Mouse (Mus musculus) hindbrain, postnatal 0 days (tissue): ENCODE results near the gene Rtn4rl1. TPM values are rescaled to one million over a fixed set of nuclear protein-coding genes. Genes with fewer than 3 reads are reported as not detected.

Experiments
- ATAC-seq: fragments of 200-750 bp; cut with Nextera tagmentation; 2 replicates; pipeline ENCODE4 v1.8.0; 2017; ENCODE audit warnings: mild to moderate bottlenecking, moderate TSS enrichment, moderate library complexity
- DNase-seq: peaks from one replicate; pipeline ENCODE4 v3.0.0-alpha.2; 2015; ENCODE audit warnings: low spot score
- H3K27ac ChIP-seq: fragments of 300-500 bp; sonication (generic); 2 replicates; pipeline ENCODE4 v1.5.1; 2014; ENCODE audit warnings: mild to moderate bottlenecking
- H3K27me3 ChIP-seq: fragments of 300-500 bp; sonication (generic); 2 replicates; pipeline ENCODE4 v1.6.1; 2014; ENCODE audit warnings: low read length, mixed read lengths; ENCODE audit not compliant: insufficient read depth
- H3K36me3 ChIP-seq: fragments of 300-500 bp; sonication (generic); 2 replicates; pipeline ENCODE4 v1.6.1; 2014; ENCODE audit warnings: low read length, mixed read lengths; ENCODE audit not compliant: insufficient read depth
- H3K4me1 ChIP-seq: fragments of 300-500 bp; sonication (generic); 2 replicates; pipeline ENCODE4 v1.6.1; 2014; ENCODE audit warnings: antibody characterized with exemption, low read length, mixed read lengths; ENCODE audit not compliant: insufficient read depth
- H3K4me2 ChIP-seq: fragments of 300-500 bp; sonication (generic); 2 replicates; pipeline ENCODE4 v1.6.1; 2014; ENCODE audit warnings: low read depth, mild to moderate bottlenecking, low read length, moderate library complexity, mixed read lengths
- H3K4me3 ChIP-seq: fragments of 300-500 bp; sonication (generic); 2 replicates; pipeline ENCODE4 v1.5.1; 2014; ENCODE audit warnings: low read length
- H3K9ac ChIP-seq: fragments of 300-500 bp; sonication (generic); replicated peaks from 2 replicates; pipeline ENCODE4 v1.6.1; 2014; ENCODE audit warnings: mild to moderate bottlenecking, low read length, moderate library complexity, mixed read lengths
- H3K9me3 ChIP-seq: fragments of 300-500 bp; sonication (generic); 2 replicates; pipeline ENCODE4 v1.6.1; 2016; ENCODE audit warnings: low read length, mixed read lengths
- CTCF ChIP-seq: IDR thresholded peaks from 2 replicates; pipeline ENCODE4 v1.5.1; 2016; ENCODE audit warnings: antibody characterized with exemption, control low read depth, low read depth
- WGBS: fragments of 180-500 bp; shearing (Covaris S2); extraction: QIAGEN DNeasy Blood & Tissue Kit; methylation state at CpG from one replicate; pipeline ENCODE4 v1.1.7; 2014; 5-methylcytosine and 5-hydroxymethylcytosine counted together
- polyA plus RNA-seq: library from polyadenylated mRNA; unstranded; fragments of >200 nt; fragmentation: Nextera tagmentation; extraction: Ambion mirVana; gene quantifications from 2 replicates; pipeline ENCODE4 v1.2.1, GENCODE M21; 2015
- total RNA-seq: library from RNA; depleted of rRNA; stranded (reverse); fragments of >200 nt; gene quantifications from 2 replicates; pipeline ENCODE4 v1.2.3, GENCODE M21; 2014

Rtn4rl1 gene
- total and polyA plus RNA-seq, 2 experiments from 2014 or later, result 10.7 to 13.4 TPM

DNA sequence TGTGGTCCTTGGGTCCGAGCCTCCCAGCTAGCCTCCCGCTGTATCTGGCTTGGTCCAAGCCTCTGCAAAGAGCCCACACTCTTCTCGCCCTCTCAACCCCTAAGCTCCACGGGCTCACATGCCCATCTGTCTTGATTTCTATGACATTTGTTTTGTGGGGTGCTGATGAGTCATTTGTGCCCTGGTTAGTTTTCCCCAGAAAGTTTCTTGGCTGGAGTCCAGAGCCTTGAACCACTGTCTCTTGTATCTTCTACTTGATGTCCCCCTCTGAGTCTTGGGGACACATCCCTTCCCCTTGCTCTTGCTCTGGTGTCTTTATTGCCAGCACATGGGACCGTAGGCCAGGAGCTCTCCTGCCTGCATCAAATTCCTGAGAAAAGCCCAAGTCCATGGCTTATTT is 6.4 kb downstream of the Rtn4rl1 start:
- H3K27me3 ChIP-seq, result peaks cover 3% of the 10 kb centered on the region; the same call in 1 of the 2 replicates

GRCm38 (mm10) chr11:75200935-75201334 is 7.4 kb downstream of the Rtn4rl1 start:
- Histone ChIP-seq H3K36me3 (no peaks in the 10 kb centered on the region), H3K4me3 (no peak overlapping the region), H3K27me3 (no peaks in the 10 kb centered on the region), H3K9ac (no peak overlapping the region), H3K9me3 (no peaks in the 10 kb centered on the region), H3K27ac (no peak overlapping the region), H3K4me1 (no peaks in the 10 kb centered on the region), H3K4me2 (no peak overlapping the region)
- ATAC-seq, result no peak
- TF ChIP-seq CTCF, result no peak
- no peak for DNase-seq
- 73% methylated on average over 12 of the region's 12 CpGs for WGBS

More for the DNA sequence above, 6.4 kb downstream of the Rtn4rl1 start:
- Histone ChIP-seq H3K36me3 (no peaks in the 10 kb centered on the region), H3K4me2 (no peak overlapping the region), H3K4me3 (no peak overlapping the region), H3K4me1 (no peaks in the 10 kb centered on the region), H3K9ac (no peak overlapping the region), H3K9me3 (no peaks in the 10 kb centered on the region), H3K27ac (no peak overlapping the region)
- 80% methylated on average over 5 of the region's 5 CpGs for WGBS
- ATAC-seq (no peak), DNase-seq (no peak)
- TF ChIP-seq CTCF, result no peak

DNA sequence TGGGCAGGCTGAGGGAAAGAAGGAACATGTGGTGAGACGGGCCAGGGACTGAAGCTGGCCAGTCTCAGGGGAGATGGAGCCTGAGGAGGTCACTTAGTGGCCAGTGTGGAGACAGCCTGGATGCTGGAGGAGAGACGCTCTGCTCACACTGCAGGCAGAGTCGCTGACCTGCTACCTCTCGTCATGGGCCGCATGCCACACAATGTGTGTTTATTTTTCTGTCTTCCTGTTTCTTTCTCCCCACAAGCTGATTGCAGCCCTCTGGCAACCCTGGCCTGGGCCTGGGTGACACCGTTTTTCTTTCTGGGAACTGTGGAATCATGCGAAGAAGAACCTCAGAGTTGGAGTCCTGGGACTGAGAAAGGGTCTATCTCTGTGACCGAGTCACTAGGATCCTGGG is 8.1 kb downstream of the Rtn4rl1 start:
- H3K4me2 ChIP-seq, result no peak overlapping the region
- ATAC-seq, result no peak
- H3K4me3 ChIP-seq, result no peak overlapping the region
- DNase-seq, result no peak
- H3K9ac ChIP-seq, result no peak overlapping the region
- H3K4me1 ChIP-seq, result no peaks in the 10 kb centered on the region
- H3K36me3 ChIP-seq, result no peaks in the 10 kb centered on the region
- no peak overlapping the region for H3K27ac ChIP-seq
- no peaks in the 10 kb centered on the region for H3K9me3 ChIP-seq
- no peaks in the 10 kb centered on the region for H3K27me3 ChIP-seq
- 68% methylated on average over 8 of the region's 8 CpGs for WGBS
- TF ChIP-seq CTCF, result no peak

- no peaks in the 10 kb centered on the region for H3K27me3 ChIP-seq
- no peaks in the 10 kb centered on the region for H3K9me3 ChIP-seq
- 85% methylated on average over 4 of the region's 4 CpGs for WGBS
- no peak overlapping the region for H3K4me2 ChIP-seq
- no peak overlapping the region for H3K9ac ChIP-seq
- DNase-seq, result no peak
- ATAC-seq, result no peak
- TF ChIP-seq CTCF, result no peak
- H3K27ac ChIP-seq, result no peak overlapping the region
- H3K36me3 ChIP-seq, result no peaks in the 10 kb centered on the region
- no peaks in the 10 kb centered on the region for H3K4me1 ChIP-seq
- H3K4me3 ChIP-seq, result no peak overlapping the region
Measured at GRCm38 (mm10) chr11:75203926-75204325, 10.3 kb downstream of the Rtn4rl1 start.

GRCm38 (mm10) chr11:75204472-75204871 is 10.9 kb downstream of the Rtn4rl1 start:
- DNase-seq (no peak), ATAC-seq (no peak)
- no peak overlapping the region for H3K27ac ChIP-seq
- H3K27me3 ChIP-seq, result no peaks in the 10 kb centered on the region
- no peaks in the 10 kb centered on the region for H3K4me1 ChIP-seq
- TF ChIP-seq CTCF, result no peak
- H3K9ac ChIP-seq, result no peak overlapping the region
- H3K4me2 ChIP-seq, result no peak overlapping the region
- WGBS, result 50% methylated on average over 9 of the region's 9 CpGs
- no peak overlapping the region for H3K4me3 ChIP-seq
- no peaks in the 10 kb centered on the region for H3K36me3 ChIP-seq
- no peaks in the 10 kb centered on the region for H3K9me3 ChIP-seq

- H3K4me3 ChIP-seq, result no peak overlapping the region
- no peaks in the 10 kb centered on the region for H3K27me3 ChIP-seq
- no peak overlapping the region for H3K4me2 ChIP-seq
- DNase-seq (no peak), ATAC-seq (no peak)
- no peaks in the 10 kb centered on the region for H3K4me1 ChIP-seq
- no peak overlapping the region for H3K27ac ChIP-seq
- H3K36me3 ChIP-seq, result no peaks in the 10 kb centered on the region
- no peaks in the 10 kb centered on the region for H3K9me3 ChIP-seq
- TF ChIP-seq CTCF, result no peak
- no peak overlapping the region for H3K9ac ChIP-seq
- 88% methylated on average over 4 of the region's 4 CpGs for WGBS
Measured at GRCm38 (mm10) chr11:75206347-75206746, 12.8 kb downstream of the Rtn4rl1 start.

GRCm38 (mm10) chr11:75209363-75209762 is 15.8 kb downstream of the Rtn4rl1 start:
- no peaks in the 10 kb centered on the region for H3K36me3 ChIP-seq
- no peak overlapping the region for H3K27ac ChIP-seq
- no peak overlapping the region for H3K4me2 ChIP-seq
- no peak overlapping the region for H3K9ac ChIP-seq
- no peak for TF ChIP-seq CTCF
- no peak overlapping the region for H3K4me3 ChIP-seq
- H3K4me1 ChIP-seq, result peaks cover 16% of the 10 kb centered on the region
- DNase-seq (no peak), ATAC-seq (no peak)
- 79% methylated on average over 4 of the region's 4 CpGs for WGBS
- H3K9me3 ChIP-seq, result no peaks in the 10 kb centered on the region
- no peaks in the 10 kb centered on the region for H3K27me3 ChIP-seq
